Mouse (Mus musculus) embryonic facial prominence, embryonic 14.5 days (tissue): ENCODE results near the gene Muc1. TPM values are rescaled to one million over a fixed set of nuclear protein-coding genes. Genes with fewer than 3 reads are reported as not detected.

Source experiments
- ATAC-seq: fragments of 200-750 bp; cut with Nextera tagmentation; 2 replicates; pipeline ENCODE4 v1.8.0; 2017; ENCODE audit warnings: low read depth, moderate number of reproducible peaks, moderate TSS enrichment
- DNase-seq: peaks from one replicate; pipeline ENCODE4 v3.0.0-alpha.2; 2015; ENCODE audit warnings: low spot score
- H3K27ac ChIP-seq: fragments of 300-500 bp; sonication (generic); replicated peaks from 2 replicates; pipeline ENCODE4 v1.5.1; 2014; ENCODE audit warnings: low read depth, mild to moderate bottlenecking, low read length, moderate library complexity
- H3K27me3 ChIP-seq: fragments of 300-500 bp; sonication (generic); replicated peaks from 2 replicates; pipeline ENCODE4 v1.6.1; 2014; ENCODE audit warnings: low read length; ENCODE audit not compliant: control insufficient read depth, insufficient read depth
- H3K36me3 ChIP-seq: fragments of 300-500 bp; sonication (generic); 2 replicates; pipeline ENCODE4 v1.6.1; 2014; ENCODE audit warnings: low read length, mixed read lengths; ENCODE audit not compliant: control insufficient read depth, insufficient read depth
- H3K4me1 ChIP-seq: fragments of 300-500 bp; sonication (generic); 2 replicates; pipeline ENCODE4 v1.6.1; 2014; ENCODE audit warnings: antibody characterized with exemption, low read length; ENCODE audit not compliant: control insufficient read depth, insufficient read depth
- H3K4me2 ChIP-seq: fragments of 300-500 bp; sonication (generic); 2 replicates; pipeline ENCODE4 v1.6.1; 2014; ENCODE audit warnings: low read depth, mild to moderate bottlenecking, low read length, moderate library complexity, mixed read lengths
- H3K4me3 ChIP-seq: fragments of 300-500 bp; sonication (generic); 2 replicates; pipeline ENCODE4 v1.5.1; 2014; ENCODE audit warnings: low read depth, mild to moderate bottlenecking, low read length
- H3K9ac ChIP-seq: fragments of 300-500 bp; sonication (generic); 2 replicates; pipeline ENCODE4 v1.6.1; 2014; ENCODE audit warnings: low read depth, mild to moderate bottlenecking, low read length, moderate library complexity, mixed read lengths
- H3K9me3 ChIP-seq: fragments of 300-500 bp; sonication (generic); 2 replicates; pipeline ENCODE4 v1.6.1; 2016; ENCODE audit warnings: low read length; ENCODE audit not compliant: control insufficient read depth
- WGBS: fragments of 180-500 bp; shearing (Covaris S2); extraction: QIAGEN DNeasy Blood & Tissue Kit; methylation state at CpG from one replicate; pipeline ENCODE4 v1.1.7; 2014; 5-methylcytosine and 5-hydroxymethylcytosine counted together
- polyA plus RNA-seq: library from polyadenylated mRNA; unstranded; fragments of >200 nt; fragmentation: Nextera tagmentation; extraction: Ambion mirVana; gene quantifications from 2 replicates; pipeline ENCODE4 v1.2.1, GENCODE M21; 2014

The Muc1 gene
- polyA plus RNA-seq, 1 experiment from 2014 or later = 4.1 TPM

GRCm38 (mm10) chr3:89244158-89244981, 15.5 kb downstream of the Muc1 start:
- H3K27ac ChIP-seq = peak overlapping the region; percentile 44; the same call in 1 of the 2 replicates
- peak overlapping the region; percentile 53 for H3K9ac ChIP-seq
- no peaks in the 10 kb centered on the region for H3K27me3 ChIP-seq
- peak overlapping the region; percentile 65 for H3K4me2 ChIP-seq
- WGBS = 14% methylated on average over 24 of the region's 25 CpGs
- no peaks in the 10 kb centered on the region for H3K9me3 ChIP-seq
- peak overlapping the region; percentile 69 for H3K4me3 ChIP-seq
- ATAC-seq = peak; percentile 27
- H3K4me1 ChIP-seq = peaks cover 6% of the 10 kb centered on the region; the same call in 1 of the 2 replicates
- no peak for DNase-seq
- H3K36me3 ChIP-seq = peaks cover 11% of the 10 kb centered on the region; the same call in 1 of the 2 replicates

GRCm38 (mm10) chr3:89244982-89245687, 16.3 kb downstream of the Muc1 start:
- peak; percentile 77 for DNase-seq
- no peaks in the 10 kb centered on the region for H3K9me3 ChIP-seq
- peak; percentile 34 for ATAC-seq
- H3K9ac ChIP-seq = peak overlapping the region; percentile 53
- H3K36me3 ChIP-seq = peaks cover 13% of the 10 kb centered on the region; the same call in 1 of the 2 replicates
- WGBS = under 1% methylated on average over 15 of the region's 26 CpGs
- H3K27ac ChIP-seq = peak overlapping the region; percentile 44; the same call in 1 of the 2 replicates
- H3K27me3 ChIP-seq = no peaks in the 10 kb centered on the region
- peak overlapping the region; percentile 69 for H3K4me3 ChIP-seq
- H3K4me1 ChIP-seq = peaks cover 6% of the 10 kb centered on the region; the same call in 1 of the 2 replicates
- H3K4me2 ChIP-seq = peak overlapping the region; percentile 65

- no peaks in the 10 kb centered on the region for H3K9me3 ChIP-seq
- peaks cover 8% of the 10 kb centered on the region; the same call in 1 of the 2 replicates for H3K4me1 ChIP-seq
- peak; percentile 30 for ATAC-seq
- H3K9ac ChIP-seq = peak within 1 kb of the TSS; percentile 83
- H3K36me3 ChIP-seq = peaks cover 13% of the 10 kb centered on the region; the same call in 1 of the 2 replicates
- H3K4me3 ChIP-seq = peak within 1 kb of the TSS; percentile 69
- 6% methylated on average over 20 of the region's 20 CpGs for WGBS
- H3K4me2 ChIP-seq = peak within 1 kb of the TSS; percentile 65
- H3K27me3 ChIP-seq = no peaks in the 10 kb centered on the region
- DNase-seq = peak; percentile 75
- H3K27ac ChIP-seq = peak within 1 kb of the TSS; percentile 71
Measured at GRCm38 (mm10) chr3:89245688-89246171, 16.9 kb downstream of the Muc1 start, which contains the start of gene Krtcap2. Krtcap2 (plus strand) TSS chr3:89245966.

GRCm38 (mm10) chr3:89246261-89247100, 17.6 kb downstream of the Muc1 start, which contains the start of gene Trim46:
Trim46 (minus strand) TSS chr3:89246309.
- H3K9me3 ChIP-seq = no peaks in the 10 kb centered on the region
- H3K27ac ChIP-seq = peak within 1 kb of the TSS; percentile 71
- H3K4me1 ChIP-seq = peaks cover 15% of the 10 kb centered on the region; the same call in 1 of the 2 replicates
- H3K4me2 ChIP-seq = peak within 1 kb of the TSS; percentile 65
- H3K36me3 ChIP-seq = peaks cover 13% of the 10 kb centered on the region; the same call in 1 of the 2 replicates
- peak; percentile 72 for ATAC-seq
- peak within 1 kb of the TSS; percentile 83 for H3K9ac ChIP-seq
- DNase-seq = peak; percentile 96
- WGBS = 1% methylated on average over 30 of the region's 42 CpGs
- H3K27me3 ChIP-seq = no peaks in the 10 kb centered on the region
- H3K4me3 ChIP-seq = peak within 1 kb of the TSS; percentile 69

- peak overlapping the region; percentile 83 for H3K9ac ChIP-seq
- H3K4me1 ChIP-seq = peaks cover 15% of the 10 kb centered on the region; the same call in 1 of the 2 replicates
Measured at GRCm38 (mm10) chr3:89247466-89247865, 18.6 kb downstream of the Muc1 start.

GRCm38 (mm10) chr3:89250435-89251040, 21.7 kb downstream of the Muc1 start:
- DNase-seq = peak; percentile 67
- peaks cover 7% of the 10 kb centered on the region; the same call in 1 of the 2 replicates for H3K36me3 ChIP-seq
- H3K4me2 ChIP-seq = no peak overlapping the region
- no peak overlapping the region; the same call in 1 of the 2 replicates for H3K27ac ChIP-seq
- H3K9ac ChIP-seq = no peak overlapping the region
- 19% methylated on average over 7 of the region's 7 CpGs for WGBS
- no peaks in the 10 kb centered on the region for H3K9me3 ChIP-seq
- peaks cover 8% of the 10 kb centered on the region; the same call in 1 of the 2 replicates for H3K4me1 ChIP-seq
- ATAC-seq = no peak
- H3K27me3 ChIP-seq = no peaks in the 10 kb centered on the region
- no peak overlapping the region for H3K4me3 ChIP-seq

More at GRCm38 (mm10) chr3:89247466-89247865, 18.6 kb downstream of the Muc1 start:
- H3K9me3 ChIP-seq = no peaks in the 10 kb centered on the region
- H3K4me2 ChIP-seq = peak overlapping the region; percentile 65
- H3K4me3 ChIP-seq = peak overlapping the region; percentile 69
- H3K27me3 ChIP-seq = no peaks in the 10 kb centered on the region
- 92% methylated on average over 4 of the region's 4 CpGs for WGBS
- no peak for DNase-seq
- no peak overlapping the region for H3K27ac ChIP-seq
- ATAC-seq = no peak
- H3K36me3 ChIP-seq = peaks cover 7% of the 10 kb centered on the region; the same call in 1 of the 2 replicates

- no peak overlapping the region for H3K4me3 ChIP-seq
- H3K9ac ChIP-seq = 0 out of 2 replicates have a peak overlapping the region, but pooled peaks have one; percentile 17
- H3K27ac ChIP-seq = 0 out of 2 replicates have a peak overlapping the region, but pooled peaks have one; percentile 15
- no peaks in the 10 kb centered on the region for H3K9me3 ChIP-seq
- no peaks in the 10 kb centered on the region for H3K27me3 ChIP-seq
- H3K4me2 ChIP-seq = 0 out of 2 replicates have a peak overlapping the region, but pooled peaks have one; percentile 27
- peaks cover 8% of the 10 kb centered on the region; the same call in 1 of the 2 replicates for H3K4me1 ChIP-seq
- ATAC-seq (no peak), DNase-seq (peak; percentile 59)
- H3K36me3 ChIP-seq = peaks cover 7% of the 10 kb centered on the region; the same call in 1 of the 2 replicates
- WGBS = 1% methylated on average over 17 of the region's 17 CpGs
Measured at GRCm38 (mm10) chr3:89251365-89251895, 22.6 kb downstream of the Muc1 start.
